Mouse (Mus musculus) right cerebral cortex, adult 18-20 months (tissue): ENCODE results near the gene Smc1b.
A peak's percentile ranks its signal among the peaks of the same experiment; 100 is the strongest.

Source experiments
- DNase-seq: peaks from one replicate; pipeline ENCODE4 v3.0.0; 2022; ENCODE audit warnings: mixed read lengths

Gene Smc1b

DNA sequence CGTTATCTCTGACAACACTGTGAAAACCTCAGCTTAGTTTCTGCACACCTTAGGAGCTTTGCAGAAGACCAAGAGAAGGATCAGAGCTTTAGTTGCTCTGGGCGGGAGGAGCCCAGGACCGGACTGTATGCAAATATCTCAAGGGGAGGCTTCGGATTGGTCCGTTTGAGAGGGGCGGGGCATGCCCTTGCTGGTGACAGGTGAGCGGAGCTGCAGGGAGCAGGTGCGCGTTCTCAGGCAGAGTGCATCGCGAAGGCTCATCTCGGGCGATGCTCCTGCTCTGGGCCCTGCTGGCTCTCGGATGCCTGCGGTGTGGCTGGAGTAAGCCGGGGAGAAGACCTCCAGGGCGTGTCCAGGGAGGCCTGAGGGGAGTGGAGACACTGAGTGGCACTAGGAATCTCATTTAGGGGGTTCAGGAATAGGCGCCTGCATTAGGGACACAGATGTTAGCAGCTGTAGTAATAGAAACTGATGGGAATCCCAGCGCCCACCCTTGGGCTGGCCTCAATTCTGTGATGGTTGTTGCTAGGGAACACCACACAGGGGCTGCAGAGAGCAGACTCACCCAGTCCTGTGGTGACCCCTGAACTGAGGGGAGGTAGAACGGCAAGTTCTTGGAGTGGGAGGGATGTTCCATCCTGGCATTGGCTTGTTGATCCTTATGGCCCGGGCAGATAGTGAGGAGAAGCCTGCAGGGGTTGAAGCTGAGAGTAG lies 114.7 kb downstream of the Smc1b start, which contains the start of gene Upk3a:
Gene Upk3a (plus strand): TSS at position 191 of the 714 bp plus-strand sequence.
- no peak for DNase-seq

GRCm38 (mm10) chr15:85015771-85016170 lies 116.0 kb downstream of the Smc1b start:
- peak; percentile 75 for DNase-seq
